Mouse (Mus musculus) heart, embryonic 16.5 days (tissue): ENCODE data around the gene Lap3. TPM values are rescaled to one million over a fixed set of nuclear protein-coding genes. Genes with fewer than 3 reads are reported as not detected.

Source experiments
- ATAC-seq: fragments of 200-750 bp; cut with Nextera tagmentation; replicated peaks from 2 replicates; pipeline ENCODE4 v1.8.0; 2017; ENCODE audit warnings: moderate number of reproducible peaks; ENCODE audit not compliant: insufficient read depth, low FRiP score; ENCODE audit errors: extremely low read depth
- H3K27ac ChIP-seq: fragments of 300-500 bp; sonication (generic); 2 replicates; pipeline ENCODE4 v1.5.1; 2014; ENCODE audit warnings: mild to moderate bottlenecking, low read length, control low read depth, moderate library complexity
- H3K27me3 ChIP-seq: fragments of 300-500 bp; sonication (generic); 2 replicates; pipeline ENCODE4 v1.6.1; 2014; ENCODE audit warnings: low read length, mixed read lengths; ENCODE audit not compliant: control insufficient read depth, insufficient read depth
- H3K36me3 ChIP-seq: fragments of 300-500 bp; sonication (generic); 2 replicates; pipeline ENCODE4 v1.6.1; 2014; ENCODE audit not compliant: control insufficient read depth, insufficient read depth
- H3K4me1 ChIP-seq: fragments of 300-500 bp; sonication (generic); 2 replicates; pipeline ENCODE4 v1.6.1; 2014; ENCODE audit warnings: low read length, mixed read lengths; ENCODE audit not compliant: control insufficient read depth, insufficient read depth
- H3K4me2 ChIP-seq: fragments of 300-500 bp; sonication (generic); 2 replicates; pipeline ENCODE4 v1.6.1; 2014; ENCODE audit warnings: low read depth, mild to moderate bottlenecking, control low read depth, low read length
- H3K4me3 ChIP-seq: fragments of 300-500 bp; sonication (generic); 2 replicates; pipeline ENCODE4 v1.5.1; 2014; ENCODE audit warnings: mild to moderate bottlenecking, control low read depth, low read length
- H3K9ac ChIP-seq: fragments of 300-500 bp; sonication (generic); 2 replicates; pipeline ENCODE4 v1.6.1; 2014; ENCODE audit warnings: low read length, control low read depth
- H3K9me3 ChIP-seq: fragments of 300-500 bp; sonication (generic); replicated peaks from 2 replicates; pipeline ENCODE4 v1.6.1; 2016; ENCODE audit warnings: low read length; ENCODE audit not compliant: control insufficient read depth
- WGBS: fragments of 180-500 bp; shearing (Covaris S2); extraction: QIAGEN DNeasy Blood & Tissue Kit; methylation state at CpG from one replicate; pipeline ENCODE4 v1.1.7; 2014; 5-methylcytosine and 5-hydroxymethylcytosine counted together
- polyA plus RNA-seq: library from polyadenylated mRNA; unstranded; fragments of >200 nt; fragmentation: Nextera tagmentation; extraction: Ambion mirVana; gene quantifications from 2 replicates; pipeline ENCODE4 v1.2.1, GENCODE M21; 2015

Gene Lap3
- polyA plus RNA-seq, 1 experiment from 2014 or later: 76.4 TPM

DNA sequence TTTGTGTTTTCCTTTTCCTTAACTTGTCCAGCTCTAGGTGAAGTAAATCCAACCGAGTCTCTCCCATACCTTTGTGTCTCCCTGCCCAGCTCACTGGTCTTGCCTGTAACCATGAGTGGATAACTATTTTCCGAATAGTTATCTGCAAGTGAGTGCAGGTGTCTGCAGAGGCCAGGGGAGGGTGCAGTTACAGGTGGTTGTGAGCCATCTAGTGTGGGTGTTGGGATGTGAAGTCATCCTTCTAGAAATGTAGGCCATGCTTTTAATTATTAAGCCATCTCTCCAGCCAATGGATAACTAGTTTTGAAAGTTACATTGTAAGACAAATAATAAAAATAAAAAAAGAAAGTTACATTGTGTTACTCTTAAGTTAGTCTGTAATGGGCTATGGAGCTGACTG lies 20.3 kb downstream of the Lap3 start:
- no peaks in the 10 kb centered on the region for H3K27me3 ChIP-seq
- H3K36me3 ChIP-seq: peaks cover 21% of the 10 kb centered on the region
- WGBS: 87% methylated on average over 2 of the region's 2 CpGs
- no peak for ATAC-seq
- no peaks in the 10 kb centered on the region for H3K4me1 ChIP-seq
- no peak overlapping the region for H3K4me2 ChIP-seq
- H3K4me3 ChIP-seq: no peak overlapping the region
- no peaks in the 10 kb centered on the region for H3K9me3 ChIP-seq
- no peak overlapping the region for H3K9ac ChIP-seq
- no peak overlapping the region for H3K27ac ChIP-seq

DNA sequence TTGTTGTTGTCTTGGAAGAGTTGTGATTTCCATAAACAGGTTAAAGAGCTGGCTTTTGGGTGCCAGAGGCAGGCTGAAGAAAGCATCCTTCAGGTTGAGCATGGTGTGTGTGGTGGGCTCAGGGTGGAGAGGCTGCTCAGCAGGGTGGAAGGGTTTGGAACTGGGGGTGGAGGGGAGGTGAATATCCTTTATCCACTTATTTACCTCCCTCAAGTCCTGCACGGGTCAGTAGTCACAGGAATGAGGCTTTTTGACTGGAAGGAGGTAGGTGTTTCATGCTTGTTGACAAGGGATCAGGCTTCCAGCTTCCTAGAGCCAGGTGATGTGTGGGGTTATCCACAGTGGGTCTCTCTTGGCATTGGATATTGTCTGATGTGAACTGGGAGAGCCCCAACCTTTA lies 21.4 kb downstream of the Lap3 start:
- WGBS: 81% methylated on average over 1 of the region's 1 CpGs
- no peak overlapping the region for H3K4me2 ChIP-seq
- H3K4me1 ChIP-seq: peaks cover 1% of the 10 kb centered on the region
- H3K27ac ChIP-seq: no peak overlapping the region
- no peaks in the 10 kb centered on the region for H3K9me3 ChIP-seq
- no peak overlapping the region for H3K9ac ChIP-seq
- H3K4me3 ChIP-seq: no peak overlapping the region
- no peaks in the 10 kb centered on the region for H3K27me3 ChIP-seq
- H3K36me3 ChIP-seq: peaks cover 16% of the 10 kb centered on the region
- no peak for ATAC-seq

DNA sequence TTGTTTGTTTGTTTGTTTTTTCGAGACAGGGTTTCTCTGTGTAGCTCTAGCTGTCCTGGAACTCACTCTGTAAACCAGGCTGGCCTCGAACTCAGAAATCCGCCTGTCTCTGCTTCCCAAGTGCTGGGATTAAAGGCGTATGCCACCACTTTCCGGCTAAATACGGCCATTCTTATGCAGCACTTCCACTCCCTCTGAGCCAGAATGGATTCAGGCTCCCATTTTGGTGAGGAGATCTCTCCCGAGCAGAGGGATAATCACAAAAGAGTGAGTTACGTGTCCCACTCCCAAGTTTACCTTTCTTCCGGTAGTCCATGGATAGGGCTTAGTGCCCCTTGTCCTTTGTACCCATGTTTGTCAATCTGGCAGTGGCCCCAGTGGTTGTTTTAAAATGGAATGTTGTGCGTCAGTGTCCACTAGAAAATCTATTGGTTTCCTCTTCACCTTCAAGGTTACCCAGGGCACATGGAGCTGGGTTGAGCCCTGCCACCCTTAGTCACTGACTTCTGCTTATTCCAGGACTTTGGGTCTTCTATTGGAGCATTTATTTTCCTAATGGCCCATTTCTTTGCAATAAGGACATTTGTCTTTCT lies 22.1 kb downstream of the Lap3 start:
- Histone ChIP-seq H3K27ac (no peak overlapping the region), H3K36me3 (peaks cover 11% of the 10 kb centered on the region), H3K4me3 (no peak overlapping the region), H3K9me3 (no peaks in the 10 kb centered on the region), H3K27me3 (no peaks in the 10 kb centered on the region), H3K4me2 (no peak overlapping the region), H3K4me1 (peaks cover 4% of the 10 kb centered on the region), H3K9ac (no peak overlapping the region)
- WGBS: 91% methylated on average over 10 of the region's 10 CpGs
- no peak for ATAC-seq

DNA sequence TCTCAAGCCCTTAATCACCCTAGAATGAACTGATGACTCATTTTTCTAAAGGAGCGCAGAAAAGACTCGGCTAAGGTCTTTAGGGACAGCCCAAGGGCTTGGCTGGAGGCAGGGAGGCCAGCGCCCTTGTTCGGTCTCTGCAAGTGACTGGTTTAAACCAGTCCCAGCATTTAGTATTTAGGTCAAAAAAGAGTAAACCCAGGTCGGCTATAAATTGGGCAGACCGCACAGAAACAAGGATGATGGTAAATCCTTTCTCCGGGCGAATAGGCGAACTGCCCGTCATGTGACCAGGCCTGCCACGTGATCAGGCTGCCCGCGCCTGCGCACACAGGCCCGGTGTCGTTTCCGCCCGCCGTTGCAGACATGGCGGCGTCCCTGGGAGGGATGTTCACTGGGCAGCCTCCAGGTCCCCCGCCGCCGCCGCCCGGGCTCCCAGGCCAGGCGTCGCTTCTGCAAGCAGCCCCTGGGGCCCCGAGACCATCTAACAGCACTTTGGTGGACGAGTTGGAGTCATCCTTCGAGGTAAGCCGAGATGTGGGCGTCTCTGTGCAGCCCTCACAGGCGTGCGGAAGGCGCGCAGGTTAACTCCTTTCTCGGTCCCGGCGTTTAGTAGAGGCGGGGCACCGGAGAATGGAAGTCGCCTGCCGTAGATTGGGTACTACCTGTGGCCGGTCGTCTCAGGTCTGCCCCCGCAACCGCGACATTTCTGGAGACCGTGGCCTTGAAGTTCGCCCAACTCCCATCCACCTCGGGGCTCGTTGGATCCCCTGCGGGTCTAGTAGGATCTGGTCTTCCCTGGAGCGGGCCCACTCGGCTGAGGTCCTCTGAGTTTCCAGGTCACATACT lies 27.0 kb downstream of the Lap3 start, which contains the start of gene Med28:
Med28 (plus strand) TSS at position 270 of the 849 bp plus-strand sequence.
- H3K27ac ChIP-seq: 0 out of 2 replicates have a peak within 1 kb of the TSS, but pooled peaks have one; percentile 25
- H3K9ac ChIP-seq: peak within 1 kb of the TSS; percentile 84
- H3K9me3 ChIP-seq: no peaks in the 10 kb centered on the region
- H3K36me3 ChIP-seq: peaks cover 7% of the 10 kb centered on the region
- peaks cover 18% of the 10 kb centered on the region for H3K4me1 ChIP-seq
- ATAC-seq: peak; percentile 96
- H3K27me3 ChIP-seq: no peaks in the 10 kb centered on the region
- H3K4me2 ChIP-seq: peak within 1 kb of the TSS; percentile 93
- peak within 1 kb of the TSS; percentile 78 for H3K4me3 ChIP-seq
- 2% methylated on average over 56 of the region's 56 CpGs for WGBS

DNA sequence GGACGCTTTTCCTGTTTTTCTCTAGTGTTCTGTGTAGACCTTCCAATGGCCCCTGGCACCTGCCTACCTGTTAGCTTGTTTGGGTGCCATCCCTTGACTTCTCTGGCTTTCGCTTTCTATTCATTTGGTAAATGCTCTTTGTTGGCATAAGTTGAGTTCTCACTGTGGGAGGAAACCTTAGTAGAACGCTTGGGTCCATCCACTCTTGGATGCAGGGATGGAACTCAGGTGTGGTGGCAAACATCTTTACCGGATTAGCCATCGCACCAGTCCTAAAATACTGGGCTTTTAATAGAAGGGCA lies 27.6 kb downstream of the Lap3 start:
- 4% methylated on average over 5 of the region's 5 CpGs for WGBS
- Histone ChIP-seq H3K4me1 (peaks cover 18% of the 10 kb centered on the region), H3K9me3 (no peaks in the 10 kb centered on the region), H3K27me3 (no peaks in the 10 kb centered on the region), H3K9ac (peak overlapping the region; percentile 84), H3K4me3 (peak overlapping the region; percentile 78), H3K36me3 (peaks cover 13% of the 10 kb centered on the region), H3K27ac (no peak overlapping the region), H3K4me2 (peak overlapping the region; percentile 93)
- ATAC-seq: no peak

DNA sequence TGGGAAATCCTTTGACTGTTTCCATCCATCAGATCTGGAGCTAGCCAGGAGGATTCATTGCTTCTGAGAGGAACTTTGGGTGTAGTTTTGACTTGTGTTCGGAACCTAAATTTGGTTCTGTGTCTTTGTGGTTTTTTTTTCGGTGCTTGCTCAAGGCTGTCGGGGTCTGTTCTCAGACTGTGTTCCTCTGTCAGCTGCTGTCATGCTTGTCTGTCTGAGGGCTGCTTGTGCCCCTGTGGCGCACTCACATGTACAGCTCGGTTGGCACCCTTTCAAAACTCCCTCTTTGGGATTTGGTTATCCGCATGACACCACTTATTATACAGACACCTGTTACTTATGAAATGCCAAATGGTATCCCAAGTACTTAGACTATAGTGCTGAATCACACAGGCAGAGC lies 28.4 kb downstream of the Lap3 start:
- Histone ChIP-seq H3K4me1 (peaks cover 18% of the 10 kb centered on the region), H3K4me3 (no peak overlapping the region), H3K27ac (no peak overlapping the region), H3K4me2 (peak overlapping the region; percentile 93; the same call in 1 of the 2 replicates), H3K9me3 (no peaks in the 10 kb centered on the region), H3K27me3 (no peaks in the 10 kb centered on the region), H3K36me3 (peaks cover 19% of the 10 kb centered on the region), H3K9ac (no peak overlapping the region)
- ATAC-seq: no peak
- WGBS: 91% methylated on average over 6 of the region's 6 CpGs

DNA sequence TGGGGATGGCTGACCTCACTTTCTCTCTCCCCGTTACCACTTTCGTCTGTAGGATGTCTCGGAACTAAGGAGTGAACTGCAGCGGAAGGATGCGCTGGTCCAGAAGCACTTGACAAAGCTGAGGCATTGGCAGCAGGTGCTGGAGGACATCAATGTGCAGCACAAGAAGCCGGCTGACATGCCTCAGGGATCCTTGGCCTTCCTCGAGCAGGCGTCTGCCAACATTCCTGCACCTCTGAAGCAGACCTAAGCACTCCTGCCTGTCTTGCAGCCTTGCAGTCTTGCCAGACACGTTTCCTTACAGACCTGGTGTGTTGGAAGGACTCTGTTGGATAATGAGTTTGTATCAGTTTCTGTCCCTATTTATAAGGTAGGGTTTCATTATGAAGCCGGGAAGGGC lies 31.9 kb downstream of the Lap3 start:
- no peak for ATAC-seq
- Histone ChIP-seq H3K9me3 (no peaks in the 10 kb centered on the region), H3K27me3 (no peaks in the 10 kb centered on the region), H3K27ac (no peak overlapping the region), H3K4me1 (peaks cover 14% of the 10 kb centered on the region), H3K9ac (no peak overlapping the region), H3K4me3 (no peak overlapping the region), H3K36me3 (peaks cover 34% of the 10 kb centered on the region), H3K4me2 (no peak overlapping the region)
- 92% methylated on average over 10 of the region's 10 CpGs for WGBS

DNA sequence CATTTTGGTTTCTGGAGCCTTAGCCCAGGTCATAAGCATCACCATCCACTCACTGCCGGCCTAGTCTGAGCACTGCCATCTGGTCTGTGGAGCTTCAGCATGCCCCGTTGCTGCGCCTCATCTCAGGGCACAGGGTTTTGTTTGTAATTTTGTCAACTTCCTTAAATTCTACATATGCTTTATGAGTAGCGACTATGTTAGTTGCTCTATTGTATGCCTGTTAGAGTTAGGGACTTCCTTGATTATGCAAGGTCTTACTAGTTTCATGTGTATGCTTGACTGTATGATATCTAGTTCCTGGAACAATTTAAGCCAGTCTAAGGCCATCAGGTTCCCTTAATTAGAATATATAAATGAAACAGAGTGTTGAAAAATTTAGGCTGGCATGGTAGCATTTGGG lies 33.2 kb downstream of the Lap3 start:
- no peaks in the 10 kb centered on the region for H3K9me3 ChIP-seq

DNA sequence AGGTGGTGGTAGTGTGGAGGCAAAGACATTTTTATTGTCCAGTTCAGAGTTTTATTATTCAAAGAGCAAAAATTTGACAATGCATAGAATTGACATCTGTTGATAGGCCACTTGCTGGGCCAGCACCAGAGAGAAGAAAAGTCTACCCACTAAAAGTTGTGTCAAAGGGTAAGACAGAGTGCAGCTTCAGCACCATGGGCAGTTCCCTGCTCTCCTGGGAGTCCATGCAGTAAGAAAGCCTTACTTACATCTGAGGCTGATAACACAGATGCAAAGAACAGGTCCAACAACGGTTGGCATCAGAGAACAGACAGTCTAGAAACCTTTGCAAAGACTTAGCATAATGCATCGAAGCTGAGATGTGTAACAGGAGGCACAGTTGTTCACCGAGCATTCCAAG lies 36.5 kb downstream of the Lap3 start:
- H3K4me2 ChIP-seq: no peak overlapping the region
- H3K36me3 ChIP-seq: peaks cover 32% of the 10 kb centered on the region
- H3K9me3 ChIP-seq: no peaks in the 10 kb centered on the region
- no peaks in the 10 kb centered on the region for H3K4me1 ChIP-seq
- WGBS: 80% methylated on average over 3 of the region's 3 CpGs
- no peaks in the 10 kb centered on the region for H3K27me3 ChIP-seq
- no peak overlapping the region for H3K9ac ChIP-seq
- ATAC-seq: no peak
- H3K4me3 ChIP-seq: no peak overlapping the region
- no peak overlapping the region for H3K27ac ChIP-seq

More for the DNA sequence above, 33.2 kb downstream of the Lap3 start:
- H3K27ac ChIP-seq: no peak overlapping the region
- H3K4me2 ChIP-seq: no peak overlapping the region
- H3K36me3 ChIP-seq: peaks cover 34% of the 10 kb centered on the region
- H3K4me3 ChIP-seq: no peak overlapping the region
- no peak for ATAC-seq
- H3K27me3 ChIP-seq: no peaks in the 10 kb centered on the region
- peaks cover 7% of the 10 kb centered on the region for H3K4me1 ChIP-seq
- no peak overlapping the region for H3K9ac ChIP-seq
- WGBS: 83% methylated on average over 4 of the region's 4 CpGs
